Mouse (Mus musculus) limb, embryonic 14.5 days (tissue): Measurements from ENCODE around the gene Pros1. TPM values are rescaled to one million over a fixed set of nuclear protein-coding genes. Genes with fewer than 3 reads are reported as not detected.

Experiments
- ATAC-seq: fragments of 200-750 bp; cut with Nextera tagmentation; 2 replicates; pipeline ENCODE4 v1.8.0; 2017; ENCODE audit warnings: low read depth, moderate number of reproducible peaks, moderate TSS enrichment; ENCODE audit not compliant: low FRiP score
- DNase-seq: peaks from one replicate; pipeline ENCODE4 v3.0.0-alpha.2; 2015; ENCODE audit warnings: low spot score
- H3K27ac ChIP-seq: fragments of 300-500 bp; sonication (generic); replicated peaks from 2 replicates; pipeline ENCODE4 v1.5.1; 2014; ENCODE audit warnings: low read depth, mild to moderate bottlenecking, low read length, moderate library complexity, mixed read lengths
- H3K27me3 ChIP-seq: fragments of 300-500 bp; sonication (generic); 2 replicates; pipeline ENCODE4 v1.6.1; 2014; ENCODE audit warnings: low read length, mixed read lengths; ENCODE audit not compliant: control insufficient read depth, insufficient read depth
- H3K36me3 ChIP-seq: fragments of 300-500 bp; sonication (generic); 2 replicates; pipeline ENCODE4 v1.6.1; 2014; ENCODE audit warnings: mild to moderate bottlenecking, low read length, moderate library complexity, mixed read lengths; ENCODE audit not compliant: control insufficient read depth, insufficient read depth
- H3K4me1 ChIP-seq: fragments of 300-500 bp; sonication (generic); 2 replicates; pipeline ENCODE4 v1.6.1; 2014; ENCODE audit warnings: antibody characterized with exemption, low read length, mixed read lengths; ENCODE audit not compliant: control insufficient read depth, insufficient read depth
- H3K4me2 ChIP-seq: fragments of 300-500 bp; sonication (generic); replicated peaks from 2 replicates; pipeline ENCODE4 v1.6.1; 2014; ENCODE audit warnings: low read depth, mild to moderate bottlenecking, low read length, moderate library complexity; ENCODE audit not compliant: severe bottlenecking
- H3K4me3 ChIP-seq: fragments of 300-500 bp; sonication (generic); replicated peaks from 2 replicates; pipeline ENCODE4 v1.5.1; 2014; ENCODE audit warnings: low read length
- H3K9ac ChIP-seq: fragments of 300-500 bp; sonication (generic); 2 replicates; pipeline ENCODE4 v1.6.1; 2014; ENCODE audit warnings: mild to moderate bottlenecking, low read depth, low read length, moderate library complexity; ENCODE audit not compliant: severe bottlenecking
- H3K9me3 ChIP-seq: fragments of 300-500 bp; sonication (generic); 2 replicates; pipeline ENCODE4 v1.6.1; 2016; ENCODE audit warnings: low read length; ENCODE audit not compliant: control insufficient read depth
- POLR2A ChIP-seq: fragments of 200-500 bp; IDR thresholded peaks from 2 replicates; pipeline ENCODE4 v1.8.0; 2012; ENCODE audit warnings: inconsistent platforms, mild to moderate bottlenecking, moderate library complexity, borderline replicate concordance; ENCODE audit not compliant: insufficient read depth, insufficient read length; ENCODE audit errors: extremely low read depth
- WGBS: fragments of 180-500 bp; shearing (Covaris S2); extraction: QIAGEN DNeasy Blood & Tissue Kit; methylation state at CpG from one replicate; pipeline ENCODE4 v1.1.7; 2014; 5-methylcytosine and 5-hydroxymethylcytosine counted together
- polyA plus RNA-seq, 2 experiments: library from polyadenylated mRNA; depleted of rRNA in 1 of 2; stranded (reverse) in 1 of 2; unstranded in 1 of 2; fragments of >200 nt; fragmentation: Nextera tagmentation in 1 of 2; extraction: Ambion mirVana in 1 of 2; gene quantifications; 2 replicates each; pipeline versions ENCODE4 v1.2.1 to v1.2.3; 2012 to 2014

The Pros1 gene
- polyA plus RNA-seq, 2 experiments = 25.7 to 43.2 TPM

- WGBS = 63% methylated on average over 5 of the region's 5 CpGs
- ATAC-seq (no peak), DNase-seq (peak; percentile 10)
- Histone ChIP-seq H3K4me3 (no peak within 1 kb of the TSS), H3K4me2 (no peak within 1 kb of the TSS), H3K9me3 (no peaks in the 10 kb centered on the region), H3K27me3 (no peaks in the 10 kb centered on the region), H3K9ac (no peak within 1 kb of the TSS), H3K36me3 (peaks cover 7% of the 10 kb centered on the region; the same call in 1 of the 2 replicates), H3K4me1 (no peaks in the 10 kb centered on the region), H3K27ac (no peak within 1 kb of the TSS)
- no peak for TF ChIP-seq POLR2A
Measured at GRCm38 (mm10) chr16:62814491-62814890, 39.6 kb upstream of the Pros1 start, which contains the start of gene Stx19. Gene Stx19, plus strand, starts transcription at chr16:62814676.

GRCm38 (mm10) chr16:62822472-62822871, 31.6 kb upstream of the Pros1 start:
- WGBS = 89% methylated on average over 6 of the region's 6 CpGs
- H3K4me2 ChIP-seq = no peak overlapping the region
- no peak overlapping the region for H3K27ac ChIP-seq
- no peak for TF ChIP-seq POLR2A
- H3K4me3 ChIP-seq = no peak overlapping the region
- H3K9me3 ChIP-seq = no peaks in the 10 kb centered on the region
- H3K9ac ChIP-seq = no peak overlapping the region
- no peaks in the 10 kb centered on the region for H3K27me3 ChIP-seq
- ATAC-seq (no peak), DNase-seq (no peak)
- H3K4me1 ChIP-seq = no peaks in the 10 kb centered on the region
- no peaks in the 10 kb centered on the region for H3K36me3 ChIP-seq

GRCm38 (mm10) chr16:62826156-62827001, 27.7 kb upstream of the Pros1 start:
- DNase-seq = peak; percentile 66
- no peak for TF ChIP-seq POLR2A
- Histone ChIP-seq H3K4me1 (no peaks in the 10 kb centered on the region), H3K4me3 (no peak overlapping the region), H3K27ac (no peak overlapping the region), H3K4me2 (no peak overlapping the region), H3K9ac (no peak overlapping the region), H3K9me3 (no peaks in the 10 kb centered on the region), H3K36me3 (no peaks in the 10 kb centered on the region), H3K27me3 (no peaks in the 10 kb centered on the region)
- ATAC-seq = no peak
- WGBS = 63% methylated on average over 12 of the region's 12 CpGs

GRCm38 (mm10) chr16:62832027-62832426, 22.1 kb upstream of the Pros1 start:
- Histone ChIP-seq H3K4me3 (no peak overlapping the region), H3K27me3 (no peaks in the 10 kb centered on the region), H3K27ac (no peak overlapping the region), H3K36me3 (no peaks in the 10 kb centered on the region; the same call in 1 of the 2 replicates), H3K4me2 (no peak overlapping the region), H3K9me3 (no peaks in the 10 kb centered on the region), H3K9ac (no peak overlapping the region), H3K4me1 (no peaks in the 10 kb centered on the region)
- WGBS = 56% methylated on average over 2 of the region's 2 CpGs
- DNase-seq (no peak), ATAC-seq (no peak)
- no peak for TF ChIP-seq POLR2A

- DNase-seq = peak; percentile 15
- no peaks in the 10 kb centered on the region for H3K4me1 ChIP-seq
Measured at GRCm38 (mm10) chr16:62832481-62832880, 21.6 kb upstream of the Pros1 start.

More at GRCm38 (mm10) chr16:62832481-62832880, 21.6 kb upstream of the Pros1 start:
- Histone ChIP-seq H3K9me3 (no peaks in the 10 kb centered on the region), H3K27ac (no peak overlapping the region), H3K36me3 (no peaks in the 10 kb centered on the region; the same call in 1 of the 2 replicates), H3K4me3 (no peak overlapping the region), H3K4me2 (no peak overlapping the region), H3K9ac (no peak overlapping the region), H3K27me3 (no peaks in the 10 kb centered on the region)
- no peak for TF ChIP-seq POLR2A
- no peak for ATAC-seq
- WGBS = 13% methylated on average over 4 of the region's 4 CpGs
